Mouse (Mus musculus) lung, adult 2 months (tissue): Measurements from ENCODE around the gene Cd3d.
A peak's percentile ranks its signal among the peaks of the same experiment; 100 is the strongest.

ENCODE experiments used
- CTCF ChIP-seq: fragments of 200-500 bp; IDR thresholded peaks from 2 replicates; pipeline ENCODE4 v1.5.1; 2011; ENCODE audit warnings: mild to moderate bottlenecking, low read length, control low read depth; ENCODE audit not compliant: insufficient read depth
- POLR2A ChIP-seq: fragments of 200-500 bp; IDR thresholded peaks from 2 replicates; pipeline ENCODE4 v1.6.1; 2011; ENCODE audit warnings: low read depth, mild to moderate bottlenecking, control low read depth, low read length, borderline replicate concordance; ENCODE audit errors: extremely low read depth

DNA sequence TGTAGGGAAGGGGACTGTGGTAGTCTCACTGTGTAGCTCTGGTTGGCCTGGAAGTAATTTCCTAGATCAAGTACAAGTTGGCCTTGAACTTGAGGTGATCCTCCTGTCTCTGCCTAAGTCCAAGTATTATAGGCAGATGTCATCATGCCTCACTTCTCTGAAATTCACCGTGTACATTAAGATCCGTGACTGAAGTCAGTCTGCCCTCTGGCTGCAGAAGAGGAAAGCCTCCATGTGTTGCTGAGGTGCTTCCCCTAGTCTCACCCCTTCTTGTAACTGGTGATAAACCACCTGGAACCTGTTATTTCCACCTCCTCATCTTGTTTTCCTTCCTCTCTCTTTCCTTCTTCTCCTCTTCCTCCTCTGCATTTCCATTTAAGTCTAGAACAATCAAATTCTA, 33.3 kb downstream of the Cd3d start:
- no peak for TF ChIP-seq POLR2A
- TF ChIP-seq CTCF, result 0 out of 2 replicates have a peak, but pooled peaks have one; percentile 12
